Comparison of ENCODE assay signal across 23 mouse cellular contexts in genomic region chr7:80718471-80718870, GRCm38 (mm10). TPM values are rescaled to one million over a fixed set of nuclear protein-coding genes. Genes with fewer than 3 reads are reported as not detected.
DNase-seq lines count a peak whose midpoint lies in the region; TF ChIP-seq lines count a peak whose summit lies in the region.
"Had no signal": no experiment of that assay in that cellular context is flagged by ENCODE, and none has a peak within 500 bp of the region (broad histone marks: within the 10 kb centered on the region; RNA-seq: fewer than 3 reads in every experiment).

No protein-coding gene starts in this region.

- DNase-seq in B cell, adult 2 months = peak; percentile 39 to 40
- DNase-seq in CD4-positive helper T cell, adult 2 months (ENCODE audit: low read depth, low spot score) = peak; percentile 44
- peak; percentile 79 for DNase-seq in thymus, postnatal 14 days
- no peak for DNase-seq in adrenal gland, postnatal 4 days (ENCODE audit: low spot score in 2 of 2)
- no peak for DNase-seq in left cerebral cortex, postnatal 4 days
- DNase-seq in adrenal gland, adult (ENCODE audit: inconsistent age in 2 of 2, low spot score in 1 of 2) = no peak
- DNase-seq: adrenal gland, adult 8-10 months; cerebellum, adult 11 months; cerebellum, postnatal 10 days; embryo, embryonic 11 days; forebrain, postnatal 0 days; gastrocnemius, adult 2 months; heart, postnatal 10 days; kidney, postnatal 36 days; liver, postnatal 0 days; lung, postnatal 10 days; right cerebral cortex, postnatal 14 days had no signal

- intact Hi-C loops in left cerebral cortex, postnatal 4 days (cut with DNase I) = no loop called here

- TF ChIP-seq POLR2A in myocyte (IDR thresholded peaks at IDR 0.05; ENCODE audit: insufficient read length, low read depth) = no peak

- no peaks in the 10 kb centered on the region for H3K79me2 ChIP-seq in myocyte (ENCODE audit: control insufficient read depth, insufficient read depth)

- H3K36me3 ChIP-seq in myocyte (ENCODE audit: control insufficient read depth, insufficient read depth) = peaks cover 73% of the 10 kb centered on the region

- H3K4me2 ChIP-seq in myocyte (ENCODE audit: low read depth) = no peak overlapping the region
- H3K4me2 ChIP-seq: heart, embryonic 11.5 days; hindbrain, embryonic 13.5 days; midbrain, embryonic 13.5 days had no signal

- no peaks in the 10 kb centered on the region for H3K27me3 ChIP-seq in myocyte (ENCODE audit: control insufficient read depth, insufficient read depth, insufficient read length)
- H3K27me3 ChIP-seq: hindbrain, embryonic 13.5 days; midbrain, embryonic 13.5 days had no signal

- no peak overlapping the region for H3K4me3 ChIP-seq in myocyte
- H3K4me3 ChIP-seq: gastrocnemius, adult 2 months; hindbrain, embryonic 13.5 days; left cerebral cortex, adult 2 months; limb, embryonic 10.5 days; midbrain, embryonic 13.5 days had no signal

- no peak overlapping the region for H3ac ChIP-seq in myocyte (ENCODE audit: control insufficient read depth, insufficient read length)

TF ChIP-seq in myocyte, 11 proteins besides CTCF, POLR2A, EP300 and RAD21:
- TF ChIP-seq USF1 (IDR thresholded peaks at IDR 0.05; ENCODE audit: low read depth) = no peak
- peak; percentile 22 for TF ChIP-seq POLR2AphosphoS2 (IDR thresholded peaks at IDR 0.05; ENCODE audit: insufficient read length, low read depth)

RNA-seq across cellular contexts. Expression of gene Crtc3, which starts 29.8 kb away (rescaled TPM):
- 6.4 TPM for polyA plus RNA-seq in myocyte (2012; fragmentation: generic; extraction: Trizol)
- total RNA-seq in adrenal gland, postnatal 4 days (2021) = 10 to 100 TPM; 36.4 to 39.8 TPM
- total RNA-seq in left cerebral cortex, postnatal 4 days (2021) = 10 to 100 TPM; 28.5 to 32.1 TPM

Comparison
In these comparisons a context has a peak if more than half of its experiments do, and no peak if none do; other contexts are left out.
1. DNase-seq: peak in B cell, adult 2 months (2 of 2), CD4-positive helper T cell, adult 2 months (single experiment) and thymus, postnatal 14 days (single experiment); none in adrenal gland, postnatal 4 days (0 of 2), left cerebral cortex, postnatal 4 days (single experiment) and adrenal gland, adult (0 of 2).